Mouse (Mus musculus) liver, embryonic 15.5 days (tissue): ENCODE measurements at regions not wholly inside any gene's neighbourhood (a gene's known extent, or its start where the extent isn't known, plus 50 kb on each side); places are given as distances from the start of the nearest gene placed in this dataset.

Experiments
- ATAC-seq: fragments of 200-750 bp; cut with Nextera tagmentation; 2 replicates; pipeline ENCODE4 v1.8.0; 2017; ENCODE audit warnings: moderate number of reproducible peaks, mild to moderate bottlenecking, moderate library complexity; ENCODE audit not compliant: insufficient read depth
- H3K27ac ChIP-seq: fragments of 300-500 bp; sonication (generic); replicated peaks from 2 replicates; pipeline ENCODE4 v1.5.1; 2015; ENCODE audit warnings: mild to moderate bottlenecking, inconsistent platforms
- H3K27me3 ChIP-seq: fragments of 300-500 bp; sonication (generic); 2 replicates; pipeline ENCODE4 v1.6.1; 2015; ENCODE audit warnings: mild to moderate bottlenecking, inconsistent platforms
- H3K36me3 ChIP-seq: fragments of 300-500 bp; sonication (generic); replicated peaks from 2 replicates; pipeline ENCODE4 v1.6.1; 2015; ENCODE audit warnings: moderate library complexity, mild to moderate bottlenecking, inconsistent platforms
- H3K4me1 ChIP-seq: fragments of 300-500 bp; sonication (generic); replicated peaks from 2 replicates; pipeline ENCODE4 v1.6.1; 2015; ENCODE audit warnings: inconsistent platforms
- H3K4me2 ChIP-seq: fragments of 300-500 bp; sonication (generic); 2 replicates; pipeline ENCODE4 v1.6.1; 2015; ENCODE audit warnings: moderate library complexity, mild to moderate bottlenecking, inconsistent platforms
- H3K4me3 ChIP-seq: fragments of 300-500 bp; sonication (generic); replicated peaks from 2 replicates; pipeline ENCODE4 v1.5.1; 2015; ENCODE audit warnings: mild to moderate bottlenecking, inconsistent platforms
- H3K9ac ChIP-seq: fragments of 300-500 bp; sonication (generic); 2 replicates; pipeline ENCODE4 v1.6.1; 2015; ENCODE audit warnings: moderate library complexity, mild to moderate bottlenecking, inconsistent platforms
- H3K9me3 ChIP-seq: fragments of 300-500 bp; sonication (generic); replicated peaks from 2 replicates; pipeline ENCODE4 v1.6.1; 2016; ENCODE audit warnings: inconsistent platforms
- WGBS: fragments of 180-500 bp; shearing (Covaris S2); methylation state at CpG from one replicate; pipeline ENCODE4 v1.1.7; 2015; ENCODE audit warnings: mixed read lengths; ENCODE audit not compliant: insufficient replicate concordance; 5-methylcytosine and 5-hydroxymethylcytosine counted together

GRCm38 (mm10) chr1:186501726-186502125 is 204.1 kb downstream of the Tgfb2 start:
- Histone ChIP-seq H3K4me2 (no peak overlapping the region), H3K9me3 (no peaks in the 10 kb centered on the region), H3K27ac (no peak overlapping the region), H3K27me3 (no peaks in the 10 kb centered on the region), H3K9ac (no peak overlapping the region), H3K4me1 (no peaks in the 10 kb centered on the region), H3K4me3 (no peak overlapping the region), H3K36me3 (no peaks in the 10 kb centered on the region)
- WGBS: 53% methylated on average over 1 of the region's 1 CpGs
- no peak for ATAC-seq

GRCm38 (mm10) chr1:186497872-186498271 is 207.9 kb downstream of the Tgfb2 start:
- no peaks in the 10 kb centered on the region for H3K9me3 ChIP-seq
- H3K27me3 ChIP-seq: no peaks in the 10 kb centered on the region
- no peak overlapping the region for H3K4me2 ChIP-seq
- WGBS: 41% methylated on average over 1 of the region's 1 CpGs
- H3K4me1 ChIP-seq: no peaks in the 10 kb centered on the region
- no peaks in the 10 kb centered on the region for H3K36me3 ChIP-seq
- H3K9ac ChIP-seq: no peak overlapping the region
- no peak overlapping the region for H3K4me3 ChIP-seq
- H3K27ac ChIP-seq: no peak overlapping the region
- ATAC-seq: no peak

GRCm38 (mm10) chr1:186497333-186497732 is 208.5 kb downstream of the Tgfb2 start:
- Histone ChIP-seq H3K36me3 (no peaks in the 10 kb centered on the region), H3K9ac (no peak overlapping the region), H3K27me3 (no peaks in the 10 kb centered on the region), H3K4me1 (no peaks in the 10 kb centered on the region), H3K27ac (no peak overlapping the region), H3K9me3 (no peaks in the 10 kb centered on the region), H3K4me2 (no peak overlapping the region), H3K4me3 (no peak overlapping the region)
- 64% methylated on average over 2 of the region's 2 CpGs for WGBS
- ATAC-seq: no peak

GRCm38 (mm10) chr1:186494411-186494783 is 211.4 kb downstream of the Tgfb2 start:
- no peaks in the 10 kb centered on the region for H3K9me3 ChIP-seq
- H3K4me1 ChIP-seq: no peaks in the 10 kb centered on the region
- H3K27me3 ChIP-seq: no peaks in the 10 kb centered on the region
- 68% methylated on average over 5 of the region's 5 CpGs for WGBS
- H3K9ac ChIP-seq: no peak overlapping the region
- H3K4me3 ChIP-seq: no peak overlapping the region
- no peak overlapping the region for H3K27ac ChIP-seq
- H3K4me2 ChIP-seq: no peak overlapping the region
- H3K36me3 ChIP-seq: no peaks in the 10 kb centered on the region
- ATAC-seq: no peak

GRCm38 (mm10) chr1:186493664-186494410 is 212.0 kb downstream of the Tgfb2 start:
- no peaks in the 10 kb centered on the region for H3K4me1 ChIP-seq
- H3K4me2 ChIP-seq: no peak overlapping the region
- no peak for ATAC-seq
- no peak overlapping the region for H3K27ac ChIP-seq
- no peaks in the 10 kb centered on the region for H3K9me3 ChIP-seq
- no peak overlapping the region for H3K9ac ChIP-seq
- WGBS: 66% methylated on average over 14 of the region's 14 CpGs
- H3K36me3 ChIP-seq: no peaks in the 10 kb centered on the region
- H3K27me3 ChIP-seq: no peaks in the 10 kb centered on the region
- H3K4me3 ChIP-seq: no peak overlapping the region

- Histone ChIP-seq H3K4me2 (no peak overlapping the region), H3K27me3 (no peaks in the 10 kb centered on the region), H3K27ac (no peak overlapping the region), H3K4me1 (no peaks in the 10 kb centered on the region), H3K9ac (no peak overlapping the region), H3K9me3 (no peaks in the 10 kb centered on the region), H3K36me3 (no peaks in the 10 kb centered on the region), H3K4me3 (no peak overlapping the region)
- WGBS: 64% methylated on average over 8 of the region's 8 CpGs
- ATAC-seq: no peak
Measured at GRCm38 (mm10) chr1:186482177-186482576, 223.6 kb downstream of the Tgfb2 start.

GRCm38 (mm10) chr1:186480019-186480418 is 225.8 kb downstream of the Tgfb2 start:
- WGBS: 25% methylated on average over 1 of the region's 1 CpGs
- ATAC-seq: no peak
- no peaks in the 10 kb centered on the region for H3K4me1 ChIP-seq

GRCm38 (mm10) chr1:186478428-186479238 is 227.2 kb downstream of the Tgfb2 start:
- Histone ChIP-seq H3K27me3 (no peaks in the 10 kb centered on the region), H3K4me1 (no peaks in the 10 kb centered on the region), H3K4me2 (no peak overlapping the region), H3K4me3 (no peak overlapping the region), H3K9me3 (no peaks in the 10 kb centered on the region), H3K9ac (no peak overlapping the region), H3K36me3 (no peaks in the 10 kb centered on the region), H3K27ac (no peak overlapping the region)
- ATAC-seq: no peak
- 46% methylated on average over 8 of the region's 8 CpGs for WGBS

More at GRCm38 (mm10) chr1:186480019-186480418, 225.8 kb downstream of the Tgfb2 start:
- no peak overlapping the region for H3K9ac ChIP-seq
- H3K4me3 ChIP-seq: no peak overlapping the region
- H3K27ac ChIP-seq: no peak overlapping the region
- no peaks in the 10 kb centered on the region for H3K9me3 ChIP-seq
- H3K4me2 ChIP-seq: no peak overlapping the region
- H3K27me3 ChIP-seq: no peaks in the 10 kb centered on the region
- H3K36me3 ChIP-seq: no peaks in the 10 kb centered on the region

- H3K4me3 ChIP-seq: no peak overlapping the region
- no peaks in the 10 kb centered on the region for H3K36me3 ChIP-seq
- no peak overlapping the region for H3K27ac ChIP-seq
- no peak overlapping the region for H3K9ac ChIP-seq
- no peak overlapping the region for H3K4me2 ChIP-seq
- ATAC-seq: no peak
- WGBS: 45% methylated on average over 2 of the region's 2 CpGs
- H3K27me3 ChIP-seq: no peaks in the 10 kb centered on the region
- no peaks in the 10 kb centered on the region for H3K4me1 ChIP-seq
- H3K9me3 ChIP-seq: no peaks in the 10 kb centered on the region
Measured at GRCm38 (mm10) chr1:186474844-186475243, 230.9 kb downstream of the Tgfb2 start.

GRCm38 (mm10) chr1:186474385-186474784 is 231.4 kb downstream of the Tgfb2 start:
- WGBS: 46% methylated on average over 1 of the region's 1 CpGs
- Histone ChIP-seq H3K27ac (no peak overlapping the region), H3K36me3 (no peaks in the 10 kb centered on the region), H3K9ac (no peak overlapping the region), H3K4me3 (no peak overlapping the region), H3K4me2 (no peak overlapping the region), H3K27me3 (no peaks in the 10 kb centered on the region), H3K4me1 (no peaks in the 10 kb centered on the region), H3K9me3 (no peaks in the 10 kb centered on the region)
- no peak for ATAC-seq

GRCm38 (mm10) chr1:186472955-186473354 is 232.8 kb downstream of the Tgfb2 start:
- Histone ChIP-seq H3K27ac (no peak overlapping the region), H3K4me3 (no peak overlapping the region), H3K4me1 (no peaks in the 10 kb centered on the region), H3K9ac (no peak overlapping the region), H3K36me3 (no peaks in the 10 kb centered on the region), H3K9me3 (no peaks in the 10 kb centered on the region), H3K4me2 (no peak overlapping the region), H3K27me3 (no peaks in the 10 kb centered on the region)
- 72% methylated on average over 10 of the region's 10 CpGs for WGBS
- ATAC-seq: no peak
